Mouse (Mus musculus) kidney, embryonic 14.5 days (tissue): Measurements from ENCODE around the gene Zdhhc17. TPM values are rescaled to one million over a fixed set of nuclear protein-coding genes. Genes with fewer than 3 reads are reported as not detected.

Source experiments
- ATAC-seq: fragments of 200-750 bp; cut with Nextera tagmentation; 2 replicates; pipeline ENCODE4 v1.8.0; 2017; ENCODE audit warnings: moderate number of reproducible peaks, mild to moderate bottlenecking, moderate TSS enrichment, moderate library complexity; ENCODE audit not compliant: low FRiP score, low TSS enrichment
- H3K27ac ChIP-seq: fragments of 300-500 bp; sonication (generic); 2 replicates; pipeline ENCODE4 v1.5.1; 2014; ENCODE audit warnings: low read depth, mild to moderate bottlenecking, low read length, moderate library complexity, mixed read lengths
- H3K27me3 ChIP-seq: fragments of 300-500 bp; sonication (generic); 2 replicates; pipeline ENCODE4 v1.6.1; 2014; ENCODE audit warnings: mild to moderate bottlenecking, low read length; ENCODE audit not compliant: control insufficient read depth, insufficient read depth
- H3K36me3 ChIP-seq: fragments of 300-500 bp; sonication (generic); 2 replicates; pipeline ENCODE4 v1.6.1; 2014; ENCODE audit warnings: low read length, mixed read lengths; ENCODE audit not compliant: control insufficient read depth, insufficient read depth
- H3K4me1 ChIP-seq: fragments of 300-500 bp; sonication (generic); 2 replicates; pipeline ENCODE4 v1.6.1; 2014; ENCODE audit warnings: low read length, mixed read lengths; ENCODE audit not compliant: control insufficient read depth, insufficient read depth
- H3K4me2 ChIP-seq: fragments of 300-500 bp; sonication (generic); replicated peaks from 2 replicates; pipeline ENCODE4 v1.6.1; 2014; ENCODE audit warnings: low read depth, mild to moderate bottlenecking, low read length
- H3K4me3 ChIP-seq: fragments of 300-500 bp; sonication (generic); 2 replicates; pipeline ENCODE4 v1.5.1; 2014; ENCODE audit warnings: mild to moderate bottlenecking, low read length
- H3K9ac ChIP-seq: fragments of 300-500 bp; sonication (generic); 2 replicates; pipeline ENCODE4 v1.6.1; 2014; ENCODE audit warnings: low read depth, mild to moderate bottlenecking, low read length, moderate library complexity
- H3K9me3 ChIP-seq: fragments of 300-500 bp; sonication (generic); 2 replicates; pipeline ENCODE4 v1.6.1; 2016; ENCODE audit warnings: low read length; ENCODE audit not compliant: control insufficient read depth
- WGBS: fragments of 180-500 bp; shearing (Covaris S2); extraction: QIAGEN DNeasy Blood & Tissue Kit; methylation state at CpG from one replicate; pipeline ENCODE4 v1.1.7; 2014; 5-methylcytosine and 5-hydroxymethylcytosine counted together
- polyA plus RNA-seq: library from polyadenylated mRNA; unstranded; fragments of >200 nt; fragmentation: Nextera tagmentation; extraction: Ambion mirVana; gene quantifications from 2 replicates; pipeline ENCODE4 v1.2.1, GENCODE M21; 2014

The Zdhhc17 gene
- polyA plus RNA-seq, 1 experiment from 2014 or later: 33.5 TPM

GRCm38 (mm10) chr10:111010480-111011225, 713 bp upstream of the Zdhhc17 start:
- peak overlapping the region; percentile 93 for H3K9ac ChIP-seq
- peaks cover 2% of the 10 kb centered on the region for H3K4me1 ChIP-seq
- H3K27me3 ChIP-seq: no peaks in the 10 kb centered on the region
- peak overlapping the region; percentile 87 for H3K4me2 ChIP-seq
- no peaks in the 10 kb centered on the region for H3K9me3 ChIP-seq
- WGBS: 0% methylated on average over 19 of the region's 19 CpGs
- peak overlapping the region; percentile 91 for H3K27ac ChIP-seq
- no peak for ATAC-seq
- H3K4me3 ChIP-seq: peak overlapping the region; percentile 60
- H3K36me3 ChIP-seq: no peaks in the 10 kb centered on the region

GRCm38 (mm10) chr10:111009113-111009640, 763 bp downstream of the Zdhhc17 start:
- Histone ChIP-seq H3K27ac (peak overlapping the region; percentile 91), H3K27me3 (no peaks in the 10 kb centered on the region), H3K4me2 (peak overlapping the region; percentile 87), H3K9me3 (no peaks in the 10 kb centered on the region), H3K4me3 (peak overlapping the region; percentile 60), H3K4me1 (peaks cover 7% of the 10 kb centered on the region), H3K36me3 (no peaks in the 10 kb centered on the region), H3K9ac (peak overlapping the region; percentile 93)
- ATAC-seq: no peak
- WGBS: under 1% methylated on average over 28 of the region's 28 CpGs

DNA sequence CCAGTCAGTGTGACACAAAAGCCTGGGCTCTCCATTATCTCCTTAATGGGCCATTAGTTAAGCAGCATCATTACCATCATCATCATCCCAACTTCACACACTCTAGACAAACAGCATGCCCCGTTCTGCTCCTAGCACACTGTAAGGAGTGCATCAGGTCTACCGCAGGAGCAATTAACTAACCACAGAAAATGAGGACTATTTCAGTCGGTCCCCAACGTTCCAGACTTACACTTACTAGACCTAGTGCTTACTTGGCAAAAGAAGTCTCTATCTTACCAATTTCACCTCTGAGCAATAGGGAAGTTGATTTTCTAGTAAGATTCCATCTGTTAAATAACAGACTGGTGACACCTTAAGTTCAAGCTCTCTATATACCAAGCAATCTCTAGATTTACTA, 2.3 kb downstream of the Zdhhc17 start:
- H3K27me3 ChIP-seq: no peaks in the 10 kb centered on the region
- no peak overlapping the region for H3K4me3 ChIP-seq
- no peak overlapping the region for H3K9ac ChIP-seq
- H3K4me1 ChIP-seq: peaks cover 7% of the 10 kb centered on the region
- 58% methylated on average over 4 of the region's 4 CpGs for WGBS
- H3K9me3 ChIP-seq: no peaks in the 10 kb centered on the region
- ATAC-seq: no peak
- no peaks in the 10 kb centered on the region for H3K36me3 ChIP-seq
- H3K27ac ChIP-seq: no peak overlapping the region
- no peak overlapping the region; the same call in 1 of the 2 replicates for H3K4me2 ChIP-seq

- Histone ChIP-seq H3K27ac (no peak overlapping the region), H3K4me2 (no peak overlapping the region), H3K9me3 (no peaks in the 10 kb centered on the region), H3K4me3 (no peak overlapping the region), H3K4me1 (peaks cover 7% of the 10 kb centered on the region), H3K36me3 (no peaks in the 10 kb centered on the region), H3K27me3 (no peaks in the 10 kb centered on the region), H3K9ac (no peak overlapping the region)
- ATAC-seq: no peak
- 45% methylated on average over 14 of the region's 14 CpGs for WGBS
Measured at GRCm38 (mm10) chr10:111005611-111006488, 4.1 kb downstream of the Zdhhc17 start.

GRCm38 (mm10) chr10:111004220-111004619, 5.7 kb downstream of the Zdhhc17 start:
- H3K4me3 ChIP-seq: no peak overlapping the region
- H3K9ac ChIP-seq: no peak overlapping the region
- ATAC-seq: no peak
- no peaks in the 10 kb centered on the region for H3K9me3 ChIP-seq
- WGBS: 93% methylated on average over 6 of the region's 6 CpGs
- H3K4me2 ChIP-seq: no peak overlapping the region
- no peak overlapping the region for H3K27ac ChIP-seq
- peaks cover 7% of the 10 kb centered on the region for H3K4me1 ChIP-seq
- H3K36me3 ChIP-seq: no peaks in the 10 kb centered on the region
- no peaks in the 10 kb centered on the region for H3K27me3 ChIP-seq

GRCm38 (mm10) chr10:110999201-110999600, 10.7 kb downstream of the Zdhhc17 start:
- H3K4me2 ChIP-seq: no peak overlapping the region
- no peaks in the 10 kb centered on the region for H3K9me3 ChIP-seq
- no peak overlapping the region for H3K4me3 ChIP-seq
- H3K4me1 ChIP-seq: peaks cover 8% of the 10 kb centered on the region; the same call in 1 of the 2 replicates
- H3K36me3 ChIP-seq: no peaks in the 10 kb centered on the region
- H3K27me3 ChIP-seq: no peaks in the 10 kb centered on the region
- no peak overlapping the region for H3K9ac ChIP-seq
- WGBS: 66% methylated on average over 5 of the region's 5 CpGs
- no peak overlapping the region for H3K27ac ChIP-seq
- ATAC-seq: no peak

GRCm38 (mm10) chr10:110997180-110997579, 12.8 kb downstream of the Zdhhc17 start:
- Histone ChIP-seq H3K9me3 (no peaks in the 10 kb centered on the region), H3K4me1 (peaks cover 8% of the 10 kb centered on the region; the same call in 1 of the 2 replicates), H3K27ac (no peak overlapping the region), H3K27me3 (no peaks in the 10 kb centered on the region), H3K36me3 (no peaks in the 10 kb centered on the region), H3K4me2 (no peak overlapping the region), H3K4me3 (no peak overlapping the region), H3K9ac (no peak overlapping the region)
- no peak for ATAC-seq
- WGBS: 83% methylated on average over 6 of the region's 6 CpGs

GRCm38 (mm10) chr10:110994761-110995160, 15.2 kb downstream of the Zdhhc17 start:
- 43% methylated on average over 5 of the region's 5 CpGs for WGBS

More at GRCm38 (mm10) chr10:110994761-110995160, 15.2 kb downstream of the Zdhhc17 start:
- peaks cover 12% of the 10 kb centered on the region; the same call in 1 of the 2 replicates for H3K4me1 ChIP-seq
- no peak overlapping the region for H3K4me3 ChIP-seq
- no peak overlapping the region for H3K27ac ChIP-seq
- no peak for ATAC-seq
- H3K27me3 ChIP-seq: no peaks in the 10 kb centered on the region
- H3K4me2 ChIP-seq: no peak overlapping the region
- H3K9ac ChIP-seq: no peak overlapping the region
- no peaks in the 10 kb centered on the region for H3K36me3 ChIP-seq
- H3K9me3 ChIP-seq: no peaks in the 10 kb centered on the region
